Mouse (Mus musculus) v-Abl transformed pro-B cells (cell line): ENCODE measurements around the gene Rbm48.
"Not testable (repeated sequence)": the region's sequence is repeated elsewhere in the genome, so short reads cannot be mapped to it uniquely, and the experiment has no call there.

Experiments used
- in situ Hi-C, 2 experiments: fragments of 400-800 bp; cut with MboI; formaldehyde crosslinking; loops; one replicate each; pipeline ENCODE4 v1.15.1; 2025; ENCODE audit not compliant: unreplicated experiment in 2 of 2

Rbm48 gene

DNA sequence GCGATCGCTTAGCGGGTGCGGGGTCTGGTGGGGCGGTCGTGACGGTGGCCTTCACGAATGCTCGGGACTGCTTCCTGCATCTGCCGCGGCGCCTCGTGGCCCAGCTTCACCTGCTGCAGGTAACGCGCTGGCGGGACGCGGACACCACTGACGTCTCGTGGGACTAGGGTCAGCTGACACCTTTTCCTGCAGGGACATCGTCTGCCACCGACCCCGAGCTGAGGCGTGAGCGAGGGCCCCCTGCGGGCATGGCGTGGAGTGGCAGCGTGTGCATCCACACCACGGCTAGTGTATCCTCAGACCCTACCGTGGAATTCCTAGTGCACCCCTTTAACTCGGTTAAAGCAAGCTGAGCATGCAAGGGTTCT lies at the start of gene Rbm48:
Gene Rbm48 (minus strand): TSS at position 187 of the 368 bp plus-strand sequence.
- in situ Hi-C loops: loop anchor here (5.0 to 10.0 kb wide), 2 partner anchors 94 to 452 kb away; no protein-coding TSS in a partner anchor

DNA sequence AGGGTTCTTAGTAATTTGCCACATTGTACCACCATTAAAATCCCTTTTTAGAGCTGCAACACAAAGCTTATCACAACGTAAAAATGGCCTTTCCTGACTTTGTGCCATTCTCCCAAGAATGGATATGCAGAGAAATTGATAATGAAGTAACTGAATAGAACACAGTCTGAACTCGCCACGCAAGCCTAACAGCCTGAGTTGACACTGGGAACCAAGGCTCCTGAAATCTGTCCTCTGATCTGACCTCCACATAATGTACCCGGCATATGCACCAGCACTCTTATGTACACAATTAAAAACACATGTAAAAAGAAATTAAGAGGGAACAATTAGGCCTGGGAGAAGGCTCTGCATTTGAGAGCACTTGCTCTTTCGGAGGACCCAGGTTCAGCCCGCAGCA lies 48.9 kb upstream of the Rbm48 start:
- in situ Hi-C loops: loop anchor here (5.0 to 25.0 kb wide), 9 partner anchors 157 to 1269 kb away; partner anchors contain the start of genes Cyp51 (in 2 of the 2), Mterf1b (in 2 of the 2), Ankib1 (in 1 of the 2) and Krit1 (in 1 of the 2)

DNA sequence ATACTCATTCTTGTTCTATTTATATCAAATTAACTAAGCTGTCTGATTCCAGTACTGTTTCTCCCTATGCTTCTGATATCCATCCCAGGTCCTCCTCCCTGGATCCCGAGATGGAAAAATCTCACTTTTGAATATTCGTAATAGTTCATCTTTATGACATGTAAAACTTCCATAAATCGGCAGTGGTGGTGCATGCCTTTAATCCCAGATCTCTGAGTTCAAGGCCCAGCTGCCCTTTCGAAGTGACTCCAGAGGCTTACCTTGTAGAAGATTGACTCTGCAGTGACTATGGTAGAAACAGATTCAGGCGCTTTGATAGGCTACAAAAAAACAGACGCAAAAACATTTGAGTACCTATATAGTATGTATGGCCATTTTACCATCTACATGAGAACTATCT lies 48.2 kb upstream of the Rbm48 start:
- in situ Hi-C loops: loop anchor here (5.0 to 25.0 kb wide), 9 partner anchors 158 to 1270 kb away; partner anchors contain the start of genes Cyp51 (in 2 of the 2), Mterf1b (in 2 of the 2), Ankib1 (in 1 of the 2) and Krit1 (in 1 of the 2)

DNA sequence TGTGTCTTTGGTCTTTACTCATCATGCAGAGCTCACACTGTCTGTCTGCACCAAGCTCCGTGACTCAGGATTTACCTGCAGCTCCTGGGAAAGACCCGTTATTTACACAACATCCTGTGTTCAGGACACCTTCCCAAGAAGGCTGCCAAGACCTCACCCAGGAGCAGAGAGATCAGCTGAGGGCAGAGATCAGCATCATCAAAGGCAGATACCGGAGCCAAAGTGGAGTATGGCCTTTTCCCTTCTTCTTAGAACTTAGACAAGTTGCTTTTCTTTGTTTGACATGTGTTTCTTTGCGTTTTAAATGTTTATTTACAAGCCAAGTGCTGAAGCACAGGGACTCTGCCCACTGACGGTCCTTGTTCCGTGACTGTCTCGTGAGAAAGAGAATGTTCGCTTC lies 38.9 kb upstream of the Rbm48 start:
- in situ Hi-C loops: loop anchor here (10.0 to 25.0 kb wide), 3 partner anchors 427 to 1277 kb away; no protein-coding TSS in a partner anchor

DNA sequence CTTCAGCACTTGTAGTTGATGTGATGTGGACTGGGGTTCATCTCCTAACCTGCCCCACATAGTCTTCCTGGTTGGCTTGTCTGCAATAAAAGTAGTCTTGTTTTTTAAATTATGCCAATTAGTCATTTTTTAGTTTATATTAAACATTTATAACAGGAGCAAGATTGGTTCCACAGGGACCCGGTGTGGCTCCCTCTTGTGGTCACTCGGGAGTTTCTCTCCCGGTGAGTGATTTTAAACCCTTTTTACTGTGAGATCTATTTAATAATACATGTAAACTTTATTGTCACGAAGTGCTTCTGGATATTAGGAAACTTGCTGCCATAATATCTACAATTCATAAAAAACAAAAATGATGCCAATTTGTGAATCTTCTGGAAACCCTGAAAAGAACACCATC lies 37.6 kb upstream of the Rbm48 start:
- in situ Hi-C loops: loop anchor here (10.0 to 25.0 kb wide), 3 partner anchors 428 to 1278 kb away; no protein-coding TSS in a partner anchor

DNA sequence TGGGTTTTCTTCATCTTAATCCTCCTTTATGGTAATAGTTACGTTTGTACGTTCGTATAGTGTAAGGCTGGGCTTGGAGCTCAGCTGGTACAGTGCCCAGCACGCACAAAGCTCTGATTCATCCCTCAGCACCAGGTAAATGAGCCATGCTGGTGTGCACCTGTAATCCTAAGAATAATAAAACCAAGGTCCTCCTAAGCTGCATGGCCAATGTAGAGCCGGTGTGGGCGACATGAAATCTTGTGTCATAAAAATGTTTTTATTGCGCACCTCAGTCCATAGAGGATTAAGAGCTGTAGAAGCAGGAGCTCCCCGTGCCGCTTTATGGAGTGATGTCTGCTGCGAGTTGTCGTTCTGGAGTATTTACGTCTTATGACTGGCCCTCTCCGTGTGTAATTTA lies 36.9 kb upstream of the Rbm48 start:
- in situ Hi-C loops: loop anchor here (10.0 to 25.0 kb wide), 3 partner anchors 429 to 1279 kb away; no protein-coding TSS in a partner anchor

DNA sequence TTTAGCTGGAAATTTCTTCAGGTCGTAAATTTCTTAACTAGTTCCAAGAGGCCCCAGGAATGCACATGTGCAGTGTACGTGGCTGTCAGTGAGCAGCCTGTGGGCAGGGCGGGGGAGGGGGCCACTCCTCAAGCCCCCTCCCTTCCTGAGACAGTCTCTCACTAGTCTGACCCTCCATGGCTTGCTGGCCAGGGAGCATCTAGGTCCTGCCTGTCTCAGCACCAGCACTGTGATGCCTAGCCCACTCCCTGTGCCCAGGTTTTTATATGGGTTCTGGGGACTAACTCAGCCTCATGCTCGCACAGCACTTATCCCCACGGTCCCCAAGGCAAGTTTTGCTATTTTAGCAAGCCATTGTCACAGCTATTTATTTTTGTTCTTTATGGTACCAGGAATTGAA lies 35.9 kb upstream of the Rbm48 start:
- in situ Hi-C loops: loop anchor here (10.0 to 25.0 kb wide), 3 partner anchors 430 to 1280 kb away; no protein-coding TSS in a partner anchor

DNA sequence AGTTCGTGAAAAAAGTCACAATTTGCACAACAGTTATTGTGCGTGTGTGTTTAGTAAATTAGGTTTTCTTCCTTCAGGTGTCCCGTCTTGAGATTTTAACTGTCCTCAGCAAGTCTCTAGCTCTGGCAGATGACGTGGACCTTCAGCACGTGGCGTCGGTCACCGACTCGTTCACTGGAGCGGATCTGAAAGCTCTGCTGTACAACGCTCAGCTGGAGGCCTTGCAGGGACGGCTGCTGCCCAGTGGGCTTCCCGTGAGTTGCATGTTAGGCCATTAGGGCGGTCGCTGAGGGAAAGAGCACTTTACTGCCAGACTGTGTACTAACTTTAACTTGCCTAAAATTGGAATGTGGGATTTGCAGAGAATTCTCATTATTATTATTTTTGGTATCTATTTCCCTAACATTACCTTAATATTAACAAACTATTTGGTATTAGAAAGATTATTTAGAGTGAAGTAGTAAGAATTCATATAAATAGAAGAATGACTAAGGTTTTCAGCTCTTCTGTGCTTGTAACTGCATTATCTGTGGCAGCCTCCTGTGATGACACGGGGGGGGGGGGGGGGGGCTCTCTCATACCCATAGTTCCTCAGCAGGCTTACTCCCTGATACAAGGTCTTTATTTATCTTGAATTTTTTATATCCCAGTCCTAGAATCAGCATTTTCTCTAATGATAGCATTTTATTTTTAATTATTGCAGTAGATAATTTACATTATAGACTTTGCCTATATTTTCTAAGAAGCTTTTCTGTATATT lies 35.3 kb upstream of the Rbm48 start:
- in situ Hi-C loops: loop anchor here (10.0 to 25.0 kb wide), 3 partner anchors 431 to 1281 kb away; no protein-coding TSS in a partner anchor

DNA sequence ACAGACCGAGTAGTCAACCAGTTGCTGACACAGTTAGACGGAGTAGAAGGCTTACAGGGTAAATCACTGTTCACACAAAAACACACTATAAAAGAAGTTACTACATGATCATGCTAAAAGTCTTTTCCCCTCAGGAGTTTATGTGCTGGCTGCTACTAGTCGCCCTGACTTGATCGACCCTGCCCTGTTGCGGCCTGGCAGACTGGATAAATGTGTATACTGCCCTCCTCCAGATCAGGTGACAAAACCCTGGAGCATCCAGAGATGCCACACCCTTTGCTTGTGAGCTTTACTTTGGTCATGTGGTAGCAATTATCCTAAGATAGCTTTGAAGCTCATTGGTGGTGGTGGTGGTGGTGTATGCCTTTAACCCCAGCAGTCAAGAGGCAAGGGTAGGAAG lies 33.7 kb upstream of the Rbm48 start:
- in situ Hi-C loops: loop anchor here (10.0 to 25.0 kb wide), 3 partner anchors 432 to 1282 kb away; no protein-coding TSS in a partner anchor

DNA sequence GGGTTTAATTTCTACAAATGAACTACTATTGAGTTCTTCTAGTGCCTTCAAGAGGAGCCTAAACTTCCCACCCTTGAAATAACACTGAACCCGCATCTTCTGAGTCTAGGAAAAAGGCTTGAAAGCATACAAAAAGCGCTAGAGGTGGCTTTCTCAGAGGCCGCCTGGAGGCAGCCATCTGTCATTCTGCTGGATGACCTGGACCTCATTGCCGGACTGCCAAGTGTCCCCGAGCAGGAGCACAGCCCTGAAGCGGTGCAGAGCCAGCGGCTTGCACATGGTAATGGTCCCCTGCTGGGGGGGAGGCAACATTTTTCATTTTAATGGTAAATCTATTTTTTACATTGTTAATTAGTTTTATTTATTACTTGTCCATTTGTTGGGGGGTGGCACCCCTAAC lies 24.1 kb upstream of the Rbm48 start:
- in situ Hi-C loops: no loop called here

DNA sequence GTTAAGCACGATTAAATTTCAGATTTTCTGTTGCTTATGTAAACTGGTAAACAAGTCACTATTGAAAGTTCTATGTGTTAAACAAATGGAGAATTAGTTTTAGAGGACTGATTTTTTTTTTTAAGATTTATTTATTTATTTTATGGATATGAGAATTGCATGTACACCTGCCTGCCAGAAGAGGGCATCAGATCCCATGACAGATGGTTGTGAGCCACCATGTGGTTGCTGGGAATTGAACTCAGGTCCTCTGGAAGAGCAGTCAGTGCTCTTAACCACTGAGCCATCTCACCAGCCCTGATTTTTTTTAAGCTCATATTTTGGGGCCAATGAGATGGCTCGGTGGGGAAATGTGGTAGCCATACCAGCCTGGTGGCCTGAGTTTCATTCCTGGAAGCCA lies 15.4 kb upstream of the Rbm48 start:
- in situ Hi-C loops: not testable (repeated sequence)

DNA sequence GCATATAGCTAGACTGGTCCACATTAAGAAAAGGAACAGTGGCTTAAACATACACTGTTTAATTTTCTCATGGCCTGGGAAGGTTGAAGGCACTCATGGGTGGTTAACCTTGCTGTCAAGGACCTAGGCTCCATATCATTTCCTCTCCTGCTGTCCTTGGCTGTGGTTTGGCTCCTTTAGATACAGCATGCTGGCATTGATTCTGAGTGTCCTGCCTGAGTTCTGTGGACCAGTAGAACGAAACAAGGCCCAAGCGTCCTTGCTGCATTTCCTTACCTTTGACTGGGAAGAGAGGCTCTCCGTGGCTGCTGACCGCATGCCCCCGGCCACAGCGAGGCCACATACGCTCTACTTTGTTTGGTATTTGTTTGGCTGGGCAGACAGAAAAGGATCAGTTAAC lies 12.9 kb upstream of the Rbm48 start:
- in situ Hi-C loops: no loop called here

DNA sequence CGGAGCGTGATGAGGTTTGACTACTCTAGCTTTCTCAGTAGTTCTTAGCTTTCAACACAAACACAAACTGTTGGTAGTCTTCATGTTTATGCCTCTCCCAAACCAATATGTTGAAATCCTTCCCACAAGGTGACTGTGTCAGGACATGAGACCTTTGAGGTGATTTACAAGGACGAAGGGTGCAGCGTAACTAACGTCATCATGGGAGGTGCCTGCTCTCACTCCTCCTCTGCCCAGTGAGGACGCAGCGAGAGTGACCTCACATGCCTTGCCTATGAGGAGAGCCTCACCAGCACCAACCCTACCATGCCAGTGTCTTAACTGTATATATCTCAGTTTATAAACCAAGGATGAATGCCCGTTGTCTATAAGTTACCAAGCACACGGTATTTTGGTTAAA lies 10.7 kb upstream of the Rbm48 start:
- in situ Hi-C loops: no loop called here

DNA sequence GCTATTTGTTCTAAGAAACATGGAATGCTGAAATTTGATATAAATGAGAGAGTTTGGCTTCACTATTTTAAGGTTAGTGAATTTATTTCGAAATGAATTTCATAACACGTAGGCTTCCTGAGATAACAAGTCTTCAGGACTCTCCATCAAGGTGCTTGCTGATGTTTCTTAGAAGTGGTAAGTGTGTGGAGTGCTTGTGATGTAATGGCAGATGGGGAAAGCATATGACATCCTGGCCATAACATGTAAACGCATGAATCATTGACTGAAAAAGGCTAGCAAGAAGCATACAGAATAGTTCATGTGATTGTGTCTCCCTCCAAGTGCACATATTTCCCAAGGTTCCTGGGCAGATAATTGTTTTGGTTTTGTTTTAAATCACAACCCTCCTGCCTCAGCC lies 4.4 kb upstream of the Rbm48 start:
- in situ Hi-C loops: no loop called here

DNA sequence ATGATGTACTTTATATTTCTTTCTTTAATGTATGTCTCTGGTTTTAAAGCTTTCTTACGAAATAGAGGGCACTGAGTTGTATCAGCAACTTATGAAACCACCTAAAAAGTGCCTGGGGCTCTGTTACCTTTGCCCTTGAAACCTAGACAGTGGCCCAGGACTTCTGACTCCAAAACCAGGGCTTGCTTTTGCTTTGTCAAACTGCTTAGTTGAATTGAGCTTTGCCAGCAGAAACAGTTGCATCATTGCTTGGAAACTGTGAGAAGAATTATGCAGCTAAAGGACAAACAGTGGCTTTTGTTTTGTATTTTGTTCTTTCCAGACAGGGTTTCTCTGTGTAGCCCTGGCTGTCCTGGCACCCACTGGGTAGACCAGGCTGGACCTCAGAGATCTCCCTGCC lies 3.9 kb upstream of the Rbm48 start:
- in situ Hi-C loops: no loop called here

DNA sequence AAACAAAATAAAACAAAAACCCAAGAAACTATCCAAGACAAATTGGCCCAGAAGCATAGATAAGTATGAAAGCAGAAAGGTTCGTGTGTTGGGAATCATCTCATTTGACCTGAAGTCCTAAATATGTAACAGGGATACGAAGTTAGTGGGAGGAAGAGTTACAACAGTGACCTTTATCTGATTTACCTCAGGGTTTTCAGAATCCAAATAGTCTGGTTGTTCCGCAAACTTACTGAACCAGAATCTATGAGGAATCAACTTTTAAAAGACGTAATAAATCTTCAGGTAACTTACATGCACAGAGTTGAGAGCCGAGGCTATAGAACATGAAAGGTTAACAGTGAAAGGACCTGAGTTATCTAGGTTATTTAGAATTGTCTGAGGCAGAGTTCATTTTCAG lies 2.4 kb upstream of the Rbm48 start:
- in situ Hi-C loops: loop anchor here (5.0 to 10.0 kb wide), 2 partner anchors 96 to 454 kb away; no protein-coding TSS in a partner anchor

DNA sequence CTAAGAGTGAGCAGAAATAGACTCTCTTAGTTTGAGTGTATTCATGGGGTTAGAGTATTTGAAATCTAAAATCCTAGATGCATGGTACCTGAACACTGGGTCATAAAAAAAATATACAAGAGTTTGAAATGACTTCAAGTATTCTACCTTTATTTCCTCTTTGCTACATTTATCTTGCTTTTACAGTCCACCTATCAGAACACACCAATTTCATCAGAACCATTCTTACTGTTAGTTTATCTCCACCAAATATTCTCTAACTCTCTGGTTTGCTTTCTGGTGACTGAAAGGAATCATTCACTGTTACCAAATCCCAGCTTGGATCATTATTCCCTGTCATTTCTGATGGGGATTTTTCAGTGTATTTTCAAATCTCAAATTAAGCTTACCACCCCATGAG lies 786 bp upstream of the Rbm48 start:
- in situ Hi-C loops: loop anchor here (5.0 to 10.0 kb wide), 2 partner anchors 95 to 452 kb away; no protein-coding TSS in a partner anchor

DNA sequence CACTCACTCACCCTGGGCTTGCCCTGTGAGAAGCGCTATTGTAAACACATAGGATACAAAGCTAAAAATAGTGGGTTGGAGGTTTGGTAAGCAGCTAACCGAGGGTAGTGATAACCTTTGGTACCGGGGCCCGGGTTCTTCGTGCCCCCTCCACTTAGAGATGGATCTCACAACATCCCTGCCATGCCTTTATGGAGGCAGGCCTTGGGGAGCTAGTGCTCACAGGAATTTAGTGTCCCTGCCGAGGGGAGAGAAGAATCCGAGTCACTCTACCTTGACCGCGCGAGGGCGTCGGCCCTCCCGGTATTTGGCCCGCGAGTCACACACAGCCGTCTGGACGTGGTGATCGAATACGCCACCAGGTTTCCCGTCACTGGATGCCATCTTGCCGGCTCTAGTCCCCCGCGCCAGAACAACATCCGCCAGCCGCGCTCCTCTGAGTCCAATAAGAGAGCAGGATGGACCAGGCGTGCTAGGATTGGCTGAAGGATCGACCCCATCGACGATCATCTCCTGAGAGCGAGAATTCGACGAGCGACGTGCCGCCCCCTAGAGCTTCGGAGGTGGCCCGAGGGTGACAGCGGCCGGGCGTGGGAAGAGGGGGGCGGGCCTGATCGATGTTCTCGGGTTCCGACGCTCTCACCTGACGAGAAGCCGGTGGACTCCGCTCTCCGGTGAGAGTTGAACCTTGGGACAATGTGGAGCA lies 539 bp downstream of the Rbm48 start, which contains the start of gene Pex1:
Gene Pex1 (plus strand): TSS at position 374 of the 706 bp plus-strand sequence.
- in situ Hi-C loops: loop anchor here (5.0 to 10.0 kb wide), 2 partner anchors 94 to 451 kb away; no protein-coding TSS in a partner anchor

DNA sequence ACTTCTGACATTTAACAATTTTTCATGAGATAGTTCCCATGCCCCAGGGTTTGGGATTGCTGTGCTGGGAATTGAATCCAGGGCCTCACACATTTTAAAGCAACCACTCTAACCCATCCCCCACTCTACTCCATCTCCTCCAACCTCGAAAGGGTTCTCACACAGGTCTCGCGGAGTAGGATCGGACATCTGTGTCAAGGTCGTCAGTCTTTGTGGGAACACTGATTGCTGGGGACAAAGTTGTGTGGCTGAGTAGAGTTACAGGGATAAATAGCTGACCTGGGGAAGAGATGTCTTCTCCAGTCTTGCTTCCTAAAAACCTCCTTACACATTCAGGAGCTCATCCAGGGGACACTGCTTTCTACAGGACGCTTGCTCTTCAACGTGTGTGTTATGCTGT lies 17.3 kb downstream of the Rbm48 start:
- in situ Hi-C loops: no loop called here

DNA sequence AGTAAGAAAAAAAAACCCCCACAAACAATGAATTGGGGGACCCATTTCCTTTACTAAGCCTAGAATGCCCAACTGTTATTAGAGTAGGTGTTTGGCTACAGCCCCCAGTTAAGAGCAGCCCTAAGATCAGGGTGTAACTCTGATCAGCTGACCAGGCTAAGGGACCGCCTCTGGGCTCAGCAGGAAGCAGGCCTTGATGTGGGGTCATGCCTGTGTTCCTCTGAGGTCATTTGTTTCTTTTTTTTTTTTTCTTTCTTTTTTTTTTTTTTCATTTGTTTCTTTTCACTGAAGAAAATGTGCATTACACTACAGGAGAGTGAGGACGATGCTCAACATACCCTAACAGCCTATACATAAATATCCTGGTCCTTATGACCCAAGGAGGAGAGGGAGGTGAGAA lies 18.4 kb downstream of the Rbm48 start:
- in situ Hi-C loops: no loop called here

DNA sequence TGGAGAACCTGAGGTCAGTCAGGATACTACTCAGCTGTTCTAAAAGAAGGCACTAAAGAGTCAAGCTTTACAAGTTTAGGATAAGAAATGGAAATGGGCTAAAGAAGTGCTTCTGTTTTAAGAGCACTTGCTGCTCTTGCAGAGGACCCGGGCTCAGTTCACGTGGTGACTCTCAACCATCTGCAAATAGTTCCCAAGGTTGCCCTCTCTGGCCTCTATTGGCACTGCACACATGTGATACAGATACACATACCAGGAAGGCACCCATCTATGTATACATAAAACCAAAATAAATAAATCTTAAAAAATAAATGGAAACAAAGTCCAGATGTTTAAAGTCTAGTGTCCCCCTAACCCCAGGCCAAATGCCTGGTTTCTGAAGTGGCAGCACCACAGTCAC lies 21.6 kb downstream of the Rbm48 start:
- in situ Hi-C loops: no loop called here
